Comparison of ENCODE assay signal across 18 mouse cellular contexts in the genomic region with DNA sequence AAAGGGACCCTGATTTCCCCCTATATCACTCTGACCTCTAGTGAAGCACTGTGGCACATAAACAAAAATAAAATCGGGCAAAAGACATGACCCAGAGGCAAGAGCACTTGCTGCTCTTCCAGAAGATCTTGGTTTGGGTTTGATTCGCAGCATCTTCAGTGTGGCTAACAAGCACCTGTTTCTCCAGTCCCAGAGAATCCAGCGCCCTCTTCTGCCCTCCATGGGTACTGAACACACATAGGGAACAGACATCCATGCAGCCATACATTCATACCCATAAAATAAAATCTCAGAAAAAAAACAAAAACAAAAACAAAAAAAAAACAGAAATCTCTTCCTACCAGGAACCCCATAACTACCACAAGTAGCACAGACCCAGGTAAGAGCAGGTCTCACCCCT. TPM values are rescaled to one million over a fixed set of nuclear protein-coding genes. Genes with fewer than 3 reads are reported as not detected.
DNase-seq lines count a peak whose midpoint lies in the region; ATAC-seq and TF ChIP-seq lines count a peak whose summit lies in the region.
"Had no signal": no experiment of that assay in that cellular context is flagged by ENCODE, and none has a peak within 500 bp of the region (broad histone marks: within the 10 kb centered on the region; RNA-seq: fewer than 3 reads in every experiment).

No protein-coding gene starts in this region.

- TF ChIP-seq EP300 in stomach, postnatal 0 days (optimal IDR thresholded peaks at IDR 0.05) = no peak

- H3K4me2 ChIP-seq in hindbrain, postnatal 0 days (ENCODE audit: low read depth, low read length) = no peak overlapping the region
- H3K4me2 ChIP-seq in hindbrain, embryonic 12.5 days (replicated peaks) = no peak overlapping the region
- H3K4me2 ChIP-seq in midbrain, postnatal 0 days (ENCODE audit: low read depth, low read length, poor library complexity, severe bottlenecking) = no peak overlapping the region
- no peak overlapping the region for H3K4me2 ChIP-seq in midbrain, embryonic 11.5 days
- no peak overlapping the region for H3K4me2 ChIP-seq in stomach, postnatal 0 days (replicated peaks; ENCODE audit: low read depth)
- H3K4me2 ChIP-seq: embryonic facial prominence, embryonic 12.5 days; forebrain, embryonic 13.5 days had no signal

- WGBS in hindbrain, postnatal 0 days = 36% methylated on average over 3 of the region's 3 CpGs
- WGBS in hindbrain, embryonic 12.5 days = 43% methylated on average over 3 of the region's 3 CpGs
- WGBS in midbrain, postnatal 0 days = 37% methylated on average over 3 of the region's 3 CpGs
- 44% methylated on average over 3 of the region's 3 CpGs for WGBS in midbrain, embryonic 11.5 days
- 51% methylated on average over 3 of the region's 3 CpGs for WGBS in stomach, postnatal 0 days

- H3K9me3 ChIP-seq in hindbrain, postnatal 0 days (ENCODE audit: low read length) = no peaks in the 10 kb centered on the region
- H3K9me3 ChIP-seq in hindbrain, embryonic 12.5 days (replicated peaks) = no peaks in the 10 kb centered on the region
- H3K9me3 ChIP-seq in midbrain, postnatal 0 days (ENCODE audit: low read length) = no peaks in the 10 kb centered on the region
- H3K9me3 ChIP-seq in midbrain, embryonic 11.5 days (ENCODE audit: control insufficient read depth, low read length) = no peaks in the 10 kb centered on the region
- no peaks in the 10 kb centered on the region for H3K9me3 ChIP-seq in stomach, postnatal 0 days (ENCODE audit: control insufficient read depth, low read length)
- H3K9me3 ChIP-seq: embryonic facial prominence, embryonic 12.5 days; forebrain, embryonic 13.5 days; limb, embryonic 12.5 days had no signal

- H3K36me3 ChIP-seq in hindbrain, postnatal 0 days (ENCODE audit: insufficient read depth, low read length) = no peaks in the 10 kb centered on the region
- H3K36me3 ChIP-seq in hindbrain, embryonic 12.5 days = no peaks in the 10 kb centered on the region
- H3K36me3 ChIP-seq in midbrain, postnatal 0 days (ENCODE audit: insufficient read depth, low read length) = no peaks in the 10 kb centered on the region
- H3K36me3 ChIP-seq in midbrain, embryonic 11.5 days (ENCODE audit: control insufficient read depth, insufficient read depth, low read length) = no peaks in the 10 kb centered on the region
- no peaks in the 10 kb centered on the region for H3K36me3 ChIP-seq in stomach, postnatal 0 days (ENCODE audit: control insufficient read depth, insufficient read depth, low read length)
- H3K36me3 ChIP-seq: embryonic facial prominence, embryonic 12.5 days; limb, embryonic 12.5 days had no signal

- 0 out of 2 replicates have a peak, but pooled peaks cover 5% of the 10 kb centered on the region for H3K4me1 ChIP-seq in hindbrain, postnatal 0 days (ENCODE audit: insufficient read depth, low read length)
- H3K4me1 ChIP-seq in hindbrain, embryonic 12.5 days = peaks cover 20% of the 10 kb centered on the region
- H3K4me1 ChIP-seq in midbrain, postnatal 0 days (ENCODE audit: insufficient read depth, low read length) = no peaks in the 10 kb centered on the region; the same call in 1 of the 2 replicates
- peaks cover 5% of the 10 kb centered on the region; the same call in 1 of the 2 replicates for H3K4me1 ChIP-seq in midbrain, embryonic 11.5 days (ENCODE audit: control insufficient read depth, insufficient read depth, low read length)
- peaks cover 4% of the 10 kb centered on the region for H3K4me1 ChIP-seq in stomach, postnatal 0 days (replicated peaks; ENCODE audit: control insufficient read depth, insufficient read depth)

- H3K4me3 ChIP-seq in hindbrain, postnatal 0 days (ENCODE audit: low read length) = no peak overlapping the region
- no peak overlapping the region for H3K4me3 ChIP-seq in hindbrain, embryonic 12.5 days
- no peak overlapping the region for H3K4me3 ChIP-seq in midbrain, postnatal 0 days (ENCODE audit: low read depth, low read length)
- H3K4me3 ChIP-seq in midbrain, embryonic 11.5 days (ENCODE audit: low read depth, low read length) = no peak overlapping the region
- H3K4me3 ChIP-seq in stomach, postnatal 0 days (ENCODE audit: low read depth, low read length) = no peak overlapping the region
- H3K4me3 ChIP-seq: embryonic facial prominence, embryonic 12.5 days; forebrain, embryonic 13.5 days; limb, embryonic 12.5 days had no signal

- TF ChIP-seq CTCF in hindbrain, postnatal 0 days (IDR thresholded peaks at IDR 0.05; ENCODE audit: low read depth) = peak; percentile 31; the same call in 1 of the 2 replicates
- peak; percentile 35; the same call in 1 of the 2 replicates for TF ChIP-seq CTCF in midbrain, postnatal 0 days (IDR thresholded peaks at IDR 0.05)
- TF ChIP-seq CTCF in stomach, postnatal 0 days (IDR thresholded peaks at IDR 0.05; ENCODE audit: low read depth) = peak; percentile 61

- H3K9ac ChIP-seq in hindbrain, postnatal 0 days (replicated peaks; ENCODE audit: low read length) = no peak overlapping the region
- no peak overlapping the region for H3K9ac ChIP-seq in hindbrain, embryonic 12.5 days
- no peak overlapping the region for H3K9ac ChIP-seq in midbrain, postnatal 0 days (replicated peaks; ENCODE audit: low read length, poor library complexity, severe bottlenecking)
- no peak overlapping the region for H3K9ac ChIP-seq in midbrain, embryonic 11.5 days (ENCODE audit: low read length)
- no peak overlapping the region for H3K9ac ChIP-seq in stomach, postnatal 0 days (ENCODE audit: low read length)
- H3K9ac ChIP-seq: embryonic facial prominence, embryonic 12.5 days; forebrain, embryonic 13.5 days; limb, embryonic 12.5 days had no signal

- H3K27ac ChIP-seq in hindbrain, postnatal 0 days = no peak overlapping the region
- no peak overlapping the region for H3K27ac ChIP-seq in hindbrain, embryonic 12.5 days
- no peak overlapping the region for H3K27ac ChIP-seq in midbrain, postnatal 0 days (ENCODE audit: low read depth, low read length)
- no peak overlapping the region for H3K27ac ChIP-seq in midbrain, embryonic 11.5 days (ENCODE audit: low read depth, low read length)
- no peak overlapping the region; the same call in 1 of the 2 replicates for H3K27ac ChIP-seq in stomach, postnatal 0 days (replicated peaks)
- H3K27ac ChIP-seq: embryonic facial prominence, embryonic 12.5 days; forebrain, embryonic 13.5 days had no signal

- no peak for DNase-seq in hindbrain, postnatal 0 days (ENCODE audit: low spot score)
- no peak for DNase-seq in midbrain, postnatal 0 days (ENCODE audit: low spot score)
- DNase-seq in midbrain, embryonic 11.5 days (ENCODE audit: low spot score, missing footprints) = no peak
- DNase-seq in ZHBTc4 (ENCODE audit: low read depth, low spot score) = peak; percentile 82
- DNase-seq in stomach, postnatal 0 days (ENCODE audit: low spot score) = no peak
- DNase-seq in layer of hippocampus, postnatal 25 days (ENCODE audit: extremely low spot score in 1 of 2, low spot score in 1 of 2) = no peak
- DNase-seq: adrenal gland, adult 2 months; cerebellum, adult 18-20 months; gastrocnemius, postnatal 25 days; heart, postnatal 14 days; lung, postnatal 4 days; right cerebral cortex, postnatal 4 days had no signal

- no peak for ATAC-seq in hindbrain, postnatal 0 days
- ATAC-seq in hindbrain, embryonic 12.5 days (ENCODE audit: low FRiP score) = no peak
- ATAC-seq in midbrain, postnatal 0 days (ENCODE audit: low FRiP score) = no peak
- no peak for ATAC-seq in midbrain, embryonic 11.5 days (ENCODE audit: low FRiP score)
- ATAC-seq in stomach, postnatal 0 days (ENCODE audit: low FRiP score, low TSS enrichment) = no peak
- ATAC-seq: forebrain, embryonic 13.5 days had no signal

- no peaks in the 10 kb centered on the region for H3K27me3 ChIP-seq in hindbrain, postnatal 0 days (ENCODE audit: insufficient read depth, low read length)
- peaks cover 3% of the 10 kb centered on the region; the same call in 1 of the 2 replicates for H3K27me3 ChIP-seq in hindbrain, embryonic 12.5 days
- H3K27me3 ChIP-seq in midbrain, postnatal 0 days (ENCODE audit: insufficient read depth, low read length) = no peaks in the 10 kb centered on the region
- H3K27me3 ChIP-seq in midbrain, embryonic 11.5 days (ENCODE audit: control insufficient read depth, insufficient read depth, low read length) = no peaks in the 10 kb centered on the region
- no peaks in the 10 kb centered on the region for H3K27me3 ChIP-seq in stomach, postnatal 0 days (ENCODE audit: control insufficient read depth, insufficient read depth, low read length)
- H3K27me3 ChIP-seq: embryonic facial prominence, embryonic 12.5 days had no signal

RNA-seq across cellular contexts. Expression of a gene that starts 2.8 kb away (rescaled TPM):
- total RNA-seq in hindbrain, postnatal 0 days (2014; rRNA removed) = 16.3 and 16.6 TPM in 2 replicates
- 6.7 and 7.5 TPM in 2 replicates for polyA plus RNA-seq in hindbrain, postnatal 0 days (2015; fragmentation: Nextera tagmentation; extraction: Ambion mirVana)
- 15.5 and 16.8 TPM in 2 replicates for polyA plus RNA-seq in hindbrain, embryonic 12.5 days (2016; fragmentation: Nextera tagmentation; extraction: Ambion mirVana)
- total RNA-seq in midbrain, postnatal 0 days (2014; rRNA removed) = 7.8 and 10.5 TPM in 2 replicates
- polyA plus RNA-seq in midbrain, postnatal 0 days (2015; fragmentation: Nextera tagmentation; extraction: Ambion mirVana) = 4.3 and 4.4 TPM in 2 replicates
- polyA plus RNA-seq in midbrain, embryonic 11.5 days (2014; fragmentation: Nextera tagmentation; extraction: Ambion mirVana) = 10.2 and 12.5 TPM in 2 replicates
- 10.1 and 12.3 TPM in 2 replicates for polyA plus RNA-seq in stomach, postnatal 0 days (2015; fragmentation: Nextera tagmentation; extraction: Ambion mirVana)
- total RNA-seq in layer of hippocampus, postnatal 25 days (2021) = 1 to 10 TPM; 4.0 to 7.1 TPM

RNA-seq across cellular contexts. Expression of a gene that starts 11.7 kb away (rescaled TPM):
- total RNA-seq in hindbrain, postnatal 0 days (2014; rRNA removed) = not detected in 2 replicates
- 0.39 TPM in 1 of 2 replicates, not detected in the other for polyA plus RNA-seq in hindbrain, postnatal 0 days (2015; fragmentation: Nextera tagmentation; extraction: Ambion mirVana)
- polyA plus RNA-seq in hindbrain, embryonic 12.5 days (2016; fragmentation: Nextera tagmentation; extraction: Ambion mirVana) = 0.43 and 1.6 TPM in 2 replicates
- total RNA-seq in midbrain, postnatal 0 days (2014; rRNA removed) = 0.99 TPM in 1 of 2 replicates, not detected in the other
- polyA plus RNA-seq in midbrain, postnatal 0 days (2015; fragmentation: Nextera tagmentation; extraction: Ambion mirVana) = 0.63 TPM in 1 of 2 replicates, not detected in the other
- 0.20 TPM in 1 of 2 replicates, not detected in the other for polyA plus RNA-seq in midbrain, embryonic 11.5 days (2014; fragmentation: Nextera tagmentation; extraction: Ambion mirVana)
- polyA plus RNA-seq in stomach, postnatal 0 days (2015; fragmentation: Nextera tagmentation; extraction: Ambion mirVana) = 0.58 and 0.82 TPM in 2 replicates
- not detected for total RNA-seq in layer of hippocampus, postnatal 25 days (2021)
- total RNA-seq: layer of hippocampus, adult 18-20 months had no signal

RNA-seq across cellular contexts. Expression of a gene that starts 17.3 kb away (rescaled TPM):
- not detected in 2 replicates for total RNA-seq in hindbrain, postnatal 0 days (2014; rRNA removed)
- polyA plus RNA-seq in hindbrain, postnatal 0 days (2015; fragmentation: Nextera tagmentation; extraction: Ambion mirVana) = 0.38 TPM in 1 of 2 replicates, not detected in the other
- polyA plus RNA-seq in hindbrain, embryonic 12.5 days (2016; fragmentation: Nextera tagmentation; extraction: Ambion mirVana) = 0.97 TPM in 1 of 2 replicates, not detected in the other
- not detected in 2 replicates for total RNA-seq in midbrain, postnatal 0 days (2014; rRNA removed)
- polyA plus RNA-seq in midbrain, postnatal 0 days (2015; fragmentation: Nextera tagmentation; extraction: Ambion mirVana) = 0.81 TPM in 1 of 2 replicates, not detected in the other
- polyA plus RNA-seq in midbrain, embryonic 11.5 days (2014; fragmentation: Nextera tagmentation; extraction: Ambion mirVana) = not detected in 2 replicates
- 0.32 and 0.71 TPM in 2 replicates for polyA plus RNA-seq in stomach, postnatal 0 days (2015; fragmentation: Nextera tagmentation; extraction: Ambion mirVana)
- total RNA-seq in layer of hippocampus, postnatal 25 days (2021) = not detected
- total RNA-seq: adrenal gland, adult 2 months; gastrocnemius, postnatal 25 days; heart, postnatal 14 days; layer of hippocampus, adult 18-20 months had no signal
- polyA plus RNA-seq: adrenal gland, adult 2 months; embryonic facial prominence, embryonic 12.5 days; forebrain, embryonic 13.5 days; limb, embryonic 12.5 days; testis, adult 2 months had no signal

RNA-seq across cellular contexts. Expression of a gene that starts 17.4 kb away (rescaled TPM):
- 79.3 and 82.4 TPM in 2 replicates for total RNA-seq in hindbrain, postnatal 0 days (2014; rRNA removed)
- 269 and 281 TPM in 2 replicates for polyA plus RNA-seq in hindbrain, postnatal 0 days (2015; fragmentation: Nextera tagmentation; extraction: Ambion mirVana)
- polyA plus RNA-seq in hindbrain, embryonic 12.5 days (2016; fragmentation: Nextera tagmentation; extraction: Ambion mirVana) = 326 and 340 TPM in 2 replicates
- 66.6 and 79.1 TPM in 2 replicates for total RNA-seq in midbrain, postnatal 0 days (2014; rRNA removed)
- 200 and 218 TPM in 2 replicates for polyA plus RNA-seq in midbrain, postnatal 0 days (2015; fragmentation: Nextera tagmentation; extraction: Ambion mirVana)
- 198 and 207 TPM in 2 replicates for polyA plus RNA-seq in midbrain, embryonic 11.5 days (2014; fragmentation: Nextera tagmentation; extraction: Ambion mirVana)
- polyA plus RNA-seq in stomach, postnatal 0 days (2015; fragmentation: Nextera tagmentation; extraction: Ambion mirVana) = 932 and 1,048 TPM in 2 replicates
- total RNA-seq in layer of hippocampus, postnatal 25 days (2021) = 10 to 100 TPM in 1 of 2 experiments, 1 to 10 TPM in 1; 9.7 to 13.4 TPM

RNA-seq across cellular contexts. Expression of a gene that starts 17.7 kb away (rescaled TPM):
- 1.1 and 1.6 TPM in 2 replicates for total RNA-seq in hindbrain, postnatal 0 days (2014; rRNA removed)
- 0.61 and 0.78 TPM in 2 replicates for polyA plus RNA-seq in hindbrain, postnatal 0 days (2015; fragmentation: Nextera tagmentation; extraction: Ambion mirVana)
- polyA plus RNA-seq in hindbrain, embryonic 12.5 days (2016; fragmentation: Nextera tagmentation; extraction: Ambion mirVana) = 0.13 and 0.27 TPM in 2 replicates
- 0.24 and 0.82 TPM in 2 replicates for total RNA-seq in midbrain, postnatal 0 days (2014; rRNA removed)
- polyA plus RNA-seq in midbrain, postnatal 0 days (2015; fragmentation: Nextera tagmentation; extraction: Ambion mirVana) = 0.90 and 0.99 TPM in 2 replicates
- polyA plus RNA-seq in midbrain, embryonic 11.5 days (2014; fragmentation: Nextera tagmentation; extraction: Ambion mirVana) = 0.08 and 0.21 TPM in 2 replicates
- 1.6 and 1.7 TPM in 2 replicates for polyA plus RNA-seq in stomach, postnatal 0 days (2015; fragmentation: Nextera tagmentation; extraction: Ambion mirVana)
- total RNA-seq in layer of hippocampus, postnatal 25 days (2021) = under 1 TPM; 0.21 to 0.37 TPM
- total RNA-seq: gastrocnemius, postnatal 25 days; heart, postnatal 14 days had no signal
- polyA plus RNA-seq: limb, embryonic 12.5 days had no signal
